Comparison of ENCODE assay signal across 8 mouse cellular contexts in the genomic region with DNA sequence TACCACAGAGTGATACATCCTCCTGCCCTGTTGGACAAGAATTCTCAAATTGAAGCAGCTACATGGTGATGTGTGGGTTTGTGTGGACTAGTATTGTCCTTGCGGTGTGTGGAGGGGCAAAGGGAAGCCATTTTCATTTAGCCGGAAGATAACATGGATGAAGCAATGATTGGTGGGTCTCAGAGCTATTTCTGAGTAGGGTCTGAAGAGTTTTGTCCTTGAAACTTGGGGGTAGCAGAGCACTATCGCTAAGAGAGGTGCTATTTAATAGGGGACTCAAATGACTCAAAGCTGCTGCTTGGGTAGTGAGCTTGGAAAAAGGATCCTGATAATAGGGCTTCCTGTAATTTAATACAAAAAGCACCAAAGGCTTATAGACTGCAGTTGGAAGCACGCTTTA. TPM values are rescaled to one million over a fixed set of nuclear protein-coding genes. Genes with fewer than 3 reads are reported as not detected.
DNase-seq lines count a peak whose midpoint lies in the region; ATAC-seq and TF ChIP-seq lines count a peak whose summit lies in the region.

No protein-coding gene starts in this region.

- no peak overlapping the region for H3K9ac ChIP-seq in kidney, postnatal 0 days (ENCODE audit: low read depth, low read length)
- H3K9ac ChIP-seq in intestine, postnatal 0 days (ENCODE audit: low read depth, low read length), result no peak overlapping the region
- H3K9ac ChIP-seq in neural tube, embryonic 12.5 days, result no peak overlapping the region

- no peak for DNase-seq in kidney, postnatal 0 days (ENCODE audit: low spot score)
- DNase-seq in kidney, postnatal 4 days, result no peak
- DNase-seq in forebrain, embryonic 10.5 days (ENCODE audit: extremely low spot score, low spot score), result no peak
- DNase-seq in adrenal gland, adult 18-20 months (ENCODE audit: low spot score in 2 of 2), result no peak
- no peak for DNase-seq in thymus, postnatal 0 days (ENCODE audit: low spot score)

- ATAC-seq in kidney, postnatal 0 days (replicated peaks; ENCODE audit: low FRiP score, low read depth), result no peak
- no peak for ATAC-seq in intestine, postnatal 0 days
- no peak for ATAC-seq in neural tube, embryonic 12.5 days (ENCODE audit: low FRiP score, low read depth)
- ATAC-seq in erythroid progenitor cell, adult 5-6 weeks (replicated peaks; ENCODE audit: low FRiP score, poor library complexity, severe bottlenecking), result no peak

- H3K9me3 ChIP-seq in kidney, postnatal 0 days (replicated peaks; ENCODE audit: low read length), result no peaks in the 10 kb centered on the region
- no peaks in the 10 kb centered on the region for H3K9me3 ChIP-seq in forebrain, embryonic 10.5 days
- no peaks in the 10 kb centered on the region for H3K9me3 ChIP-seq in intestine, postnatal 0 days (ENCODE audit: control insufficient read depth)
- no peaks in the 10 kb centered on the region for H3K9me3 ChIP-seq in neural tube, embryonic 12.5 days

- peak overlapping the region; percentile 31 for H3K4me2 ChIP-seq in kidney, postnatal 0 days (ENCODE audit: low read length)
- H3K4me2 ChIP-seq in intestine, postnatal 0 days (replicated peaks; ENCODE audit: low read depth), result 0 out of 2 replicates have a peak overlapping the region, but pooled peaks have one; percentile 33
- peak overlapping the region; percentile 94 for H3K4me2 ChIP-seq in neural tube, embryonic 12.5 days (replicated peaks)

- no peaks in the 10 kb centered on the region for H3K27me3 ChIP-seq in kidney, postnatal 0 days (ENCODE audit: insufficient read depth, low read length)
- H3K27me3 ChIP-seq in forebrain, embryonic 10.5 days (ENCODE audit: poor library complexity, severe bottlenecking), result no peaks in the 10 kb centered on the region
- no peaks in the 10 kb centered on the region for H3K27me3 ChIP-seq in intestine, postnatal 0 days (replicated peaks; ENCODE audit: control insufficient read depth, insufficient read depth, low read length)
- H3K27me3 ChIP-seq in neural tube, embryonic 12.5 days (replicated peaks), result no peaks in the 10 kb centered on the region

- no peak overlapping the region for H3K27ac ChIP-seq in kidney, postnatal 0 days
- peak overlapping the region; percentile 83 for H3K27ac ChIP-seq in forebrain, embryonic 10.5 days
- no peak overlapping the region for H3K27ac ChIP-seq in intestine, postnatal 0 days (ENCODE audit: low read depth, low read length)
- H3K27ac ChIP-seq in neural tube, embryonic 12.5 days, result no peak overlapping the region

- H3K4me3 ChIP-seq in kidney, postnatal 0 days (replicated peaks; ENCODE audit: low read depth, low read length), result peak overlapping the region; percentile 12; the same call in 1 of the 2 replicates
- peak overlapping the region; percentile 72 for H3K4me3 ChIP-seq in forebrain, embryonic 10.5 days
- 0 out of 2 replicates have a peak overlapping the region, but pooled peaks have one; percentile 2 for H3K4me3 ChIP-seq in intestine, postnatal 0 days (ENCODE audit: low read depth, low read length)
- H3K4me3 ChIP-seq in neural tube, embryonic 12.5 days, result no peak overlapping the region

- H3K36me3 ChIP-seq in kidney, postnatal 0 days (ENCODE audit: insufficient read depth, low read length), result no peaks in the 10 kb centered on the region
- H3K36me3 ChIP-seq in forebrain, embryonic 10.5 days (replicated peaks), result peaks cover 36% of the 10 kb centered on the region
- peaks cover 12% of the 10 kb centered on the region; the same call in 1 of the 2 replicates for H3K36me3 ChIP-seq in intestine, postnatal 0 days (ENCODE audit: control insufficient read depth, insufficient read depth)
- H3K36me3 ChIP-seq in neural tube, embryonic 12.5 days, result peaks cover 13% of the 10 kb centered on the region; the same call in 1 of the 2 replicates

- no peak for TF ChIP-seq CTCF in kidney, postnatal 0 days (IDR thresholded peaks at IDR 0.05; ENCODE audit: low read depth)
- TF ChIP-seq CTCF in intestine, postnatal 0 days (IDR thresholded peaks at IDR 0.05; ENCODE audit: low read depth), result no peak

- 77% methylated on average over 4 of the region's 4 CpGs for WGBS in kidney, postnatal 0 days
- WGBS in forebrain, embryonic 10.5 days, result 78% methylated on average over 4 of the region's 4 CpGs
- 83% methylated on average over 4 of the region's 4 CpGs for WGBS in intestine, postnatal 0 days
- WGBS in neural tube, embryonic 12.5 days, result 87% methylated on average over 4 of the region's 4 CpGs

- H3K4me1 ChIP-seq in kidney, postnatal 0 days (replicated peaks; ENCODE audit: insufficient read depth, low read length), result peaks cover 8% of the 10 kb centered on the region; the same call in 1 of the 2 replicates
- H3K4me1 ChIP-seq in forebrain, embryonic 10.5 days, result peaks cover 20% of the 10 kb centered on the region
- H3K4me1 ChIP-seq in intestine, postnatal 0 days (replicated peaks; ENCODE audit: control insufficient read depth, insufficient read depth, low read length), result no peaks in the 10 kb centered on the region
- H3K4me1 ChIP-seq in neural tube, embryonic 12.5 days, result peaks cover 11% of the 10 kb centered on the region

RNA-seq across cellular contexts. Expression of gene Wbp1l, which starts 0.7 kb away (rescaled TPM):
- polyA plus RNA-seq in kidney, postnatal 0 days (2015; fragmentation: Nextera tagmentation; extraction: Ambion mirVana), result 35.6 and 39.9 TPM in 2 replicates
- polyA plus RNA-seq in forebrain, embryonic 10.5 days (2016; fragmentation: Nextera tagmentation; extraction: Ambion mirVana), result 38.4 and 43.4 TPM in 2 replicates
- 33.1 and 35.2 TPM in 2 replicates for polyA plus RNA-seq in intestine, postnatal 0 days (2015; fragmentation: Nextera tagmentation; extraction: Ambion mirVana)
- polyA plus RNA-seq in neural tube, embryonic 12.5 days (2016; fragmentation: Nextera tagmentation; extraction: Ambion mirVana), result 53.4 and 54.8 TPM in 2 replicates
- total RNA-seq in adrenal gland, adult 18-20 months (2021), result 100 to 1,000 TPM in 1 of 2 experiments, 10 to 100 TPM in 1; 86.9 to 179 TPM
- 29.9 and 37.8 TPM in 2 replicates for polyA plus RNA-seq in thymus, postnatal 0 days (2015; fragmentation: Nextera tagmentation; extraction: Ambion mirVana)
- total RNA-seq in erythroid progenitor cell, adult 5-6 weeks (2015; ENCODE audit: low replicate concordance), result 5.0 and 8.8 TPM in 2 replicates
- 6.7 and 9.2 TPM in 2 replicates for total RNA-seq in erythroid progenitor cell, adult 5-6 weeks (2017; ENCODE audit: low replicate concordance)

RNA-seq across cellular contexts. Expression of gene Sfxn2, which starts 25.0 kb away (rescaled TPM):
- polyA plus RNA-seq in kidney, postnatal 0 days (2015; fragmentation: Nextera tagmentation; extraction: Ambion mirVana), result 47.1 and 50.0 TPM in 2 replicates
- 16.6 and 17.9 TPM in 2 replicates for polyA plus RNA-seq in forebrain, embryonic 10.5 days (2016; fragmentation: Nextera tagmentation; extraction: Ambion mirVana)
- 5.2 and 6.2 TPM in 2 replicates for polyA plus RNA-seq in intestine, postnatal 0 days (2015; fragmentation: Nextera tagmentation; extraction: Ambion mirVana)
- 11.4 and 12.2 TPM in 2 replicates for polyA plus RNA-seq in neural tube, embryonic 12.5 days (2016; fragmentation: Nextera tagmentation; extraction: Ambion mirVana)
- 1 to 10 TPM; 8.1 to 8.3 TPM for total RNA-seq in adrenal gland, adult 18-20 months (2021)
- 13.9 and 16.9 TPM in 2 replicates for polyA plus RNA-seq in thymus, postnatal 0 days (2015; fragmentation: Nextera tagmentation; extraction: Ambion mirVana)
- 0.72 and 19.3 TPM in 2 replicates for total RNA-seq in erythroid progenitor cell, adult 5-6 weeks (2015; ENCODE audit: low replicate concordance)
- total RNA-seq in erythroid progenitor cell, adult 5-6 weeks (2017; ENCODE audit: low replicate concordance), result 0.98 and 5.8 TPM in 2 replicates

RNA-seq across cellular contexts. Expression of gene Arl3, which starts 25.2 kb away (rescaled TPM):
- 96.6 and 105 TPM in 2 replicates for polyA plus RNA-seq in kidney, postnatal 0 days (2015; fragmentation: Nextera tagmentation; extraction: Ambion mirVana)
- polyA plus RNA-seq in forebrain, embryonic 10.5 days (2016; fragmentation: Nextera tagmentation; extraction: Ambion mirVana), result 196 and 201 TPM in 2 replicates
- polyA plus RNA-seq in intestine, postnatal 0 days (2015; fragmentation: Nextera tagmentation; extraction: Ambion mirVana), result 21.1 and 25.6 TPM in 2 replicates
- 190 and 194 TPM in 2 replicates for polyA plus RNA-seq in neural tube, embryonic 12.5 days (2016; fragmentation: Nextera tagmentation; extraction: Ambion mirVana)
- total RNA-seq in adrenal gland, adult 18-20 months (2021), result 10 to 100 TPM; 56.9 to 64.9 TPM
- 47.5 and 52.3 TPM in 2 replicates for polyA plus RNA-seq in thymus, postnatal 0 days (2015; fragmentation: Nextera tagmentation; extraction: Ambion mirVana)
- 4.6 and 15.1 TPM in 2 replicates for total RNA-seq in erythroid progenitor cell, adult 5-6 weeks (2015; ENCODE audit: low replicate concordance)
- 6.7 and 24.4 TPM in 2 replicates for total RNA-seq in erythroid progenitor cell, adult 5-6 weeks (2017; ENCODE audit: low replicate concordance)

Comparison
In these comparisons a context has a peak if more than half of its experiments do, and no peak if none do; other contexts are left out.
1. H3K4me2 ChIP-seq: peak in every context shown above with its lines; median percentile 94 in neural tube, embryonic 12.5 days; 33 in intestine, postnatal 0 days; 31 in kidney, postnatal 0 days.